Mouse (Mus musculus) urinary bladder, postnatal 14 days (tissue): ENCODE data around the gene Rasgrf1.
A peak's percentile ranks its signal among the peaks of the same experiment; 100 is the strongest.
"Not testable (repeated sequence)": the region's sequence is repeated elsewhere in the genome, so short reads cannot be mapped to it uniquely, and the experiment has no call there.

ENCODE experiments used
- DNase-seq: peaks from one replicate; pipeline ENCODE4 v3.0.0; 2021; ENCODE audit warnings: low spot score

Rasgrf1 gene

DNA sequence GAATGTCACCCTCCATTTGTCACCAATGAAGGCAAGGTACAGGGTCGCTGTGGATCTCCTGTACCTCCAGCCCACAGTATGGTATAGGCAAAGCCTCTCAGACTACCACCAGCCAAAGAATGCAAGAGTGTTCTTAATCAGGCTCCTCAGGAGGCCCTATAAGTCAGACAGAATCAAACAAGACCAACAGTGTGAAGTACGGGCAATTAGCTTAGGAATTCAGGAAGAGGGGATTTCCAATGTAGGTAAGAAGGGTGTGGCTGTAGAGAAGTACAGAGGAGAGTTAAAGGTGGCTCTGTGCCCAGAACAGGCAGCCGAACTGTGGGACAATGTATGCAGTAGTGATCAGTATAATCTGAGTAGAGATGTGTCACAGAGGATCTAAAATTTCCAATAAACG is 126.6 kb downstream of the Rasgrf1 start:
- no peak for DNase-seq

- no peak for DNase-seq
Observed at GRCm38 (mm10) chr9:90038535-90038934, 128.8 kb downstream of the Rasgrf1 start.

DNA sequence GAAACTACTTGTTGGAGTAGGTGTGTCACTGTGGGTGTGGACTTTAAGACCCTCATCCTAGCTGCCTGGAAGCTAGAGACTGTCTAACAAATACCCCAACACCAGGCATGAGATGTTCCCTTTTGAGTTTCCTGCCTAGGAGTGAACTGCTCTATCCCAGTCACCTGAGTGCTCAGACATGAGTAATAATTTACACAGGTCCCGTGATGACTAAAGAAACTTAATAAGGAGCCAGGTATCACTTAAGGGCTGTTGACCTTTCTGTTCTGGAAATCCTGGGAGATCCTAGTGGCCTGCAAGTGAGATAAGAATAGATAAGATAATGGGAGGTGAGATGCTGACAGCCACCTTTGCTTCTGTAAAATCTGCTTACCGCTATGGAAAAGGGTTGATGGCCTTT is 131.2 kb downstream of the Rasgrf1 start:
- no peak for DNase-seq

- DNase-seq, result no peak
Observed at GRCm38 (mm10) chr9:90041556-90041955, 131.8 kb downstream of the Rasgrf1 start.

- DNase-seq, result not testable (repeated sequence)
Observed at GRCm38 (mm10) chr9:90042906-90043305, 133.2 kb downstream of the Rasgrf1 start.

DNA sequence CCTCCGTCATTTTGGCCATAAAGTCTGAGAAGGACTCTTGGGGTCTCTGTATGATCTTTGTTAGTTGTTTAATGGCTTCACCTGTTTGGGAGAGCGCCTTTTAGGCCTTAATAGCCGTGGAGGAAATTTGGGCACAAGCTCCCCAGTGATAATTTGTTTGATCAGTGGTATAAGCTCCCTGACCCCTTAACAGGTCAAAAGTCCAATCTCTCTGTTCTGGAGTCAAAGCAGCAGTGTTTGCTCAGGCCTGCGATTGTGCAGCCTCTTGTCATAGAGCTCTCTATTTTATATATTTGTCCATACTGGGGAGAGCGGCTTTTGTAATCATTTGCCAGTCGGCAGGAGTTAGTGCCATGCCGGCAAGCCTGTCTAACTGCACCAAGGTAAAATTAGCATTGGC is 135.5 kb downstream of the Rasgrf1 start:
- no peak for DNase-seq

GRCm38 (mm10) chr9:90047937-90048627 is 138.4 kb downstream of the Rasgrf1 start:
- no peak for DNase-seq

GRCm38 (mm10) chr9:90053852-90054251 is 144.1 kb downstream of the Rasgrf1 start, which contains the start of gene Ctsh:
Gene Ctsh, plus strand, starts transcription at chr9:90054152.
- DNase-seq, result no peak

DNA sequence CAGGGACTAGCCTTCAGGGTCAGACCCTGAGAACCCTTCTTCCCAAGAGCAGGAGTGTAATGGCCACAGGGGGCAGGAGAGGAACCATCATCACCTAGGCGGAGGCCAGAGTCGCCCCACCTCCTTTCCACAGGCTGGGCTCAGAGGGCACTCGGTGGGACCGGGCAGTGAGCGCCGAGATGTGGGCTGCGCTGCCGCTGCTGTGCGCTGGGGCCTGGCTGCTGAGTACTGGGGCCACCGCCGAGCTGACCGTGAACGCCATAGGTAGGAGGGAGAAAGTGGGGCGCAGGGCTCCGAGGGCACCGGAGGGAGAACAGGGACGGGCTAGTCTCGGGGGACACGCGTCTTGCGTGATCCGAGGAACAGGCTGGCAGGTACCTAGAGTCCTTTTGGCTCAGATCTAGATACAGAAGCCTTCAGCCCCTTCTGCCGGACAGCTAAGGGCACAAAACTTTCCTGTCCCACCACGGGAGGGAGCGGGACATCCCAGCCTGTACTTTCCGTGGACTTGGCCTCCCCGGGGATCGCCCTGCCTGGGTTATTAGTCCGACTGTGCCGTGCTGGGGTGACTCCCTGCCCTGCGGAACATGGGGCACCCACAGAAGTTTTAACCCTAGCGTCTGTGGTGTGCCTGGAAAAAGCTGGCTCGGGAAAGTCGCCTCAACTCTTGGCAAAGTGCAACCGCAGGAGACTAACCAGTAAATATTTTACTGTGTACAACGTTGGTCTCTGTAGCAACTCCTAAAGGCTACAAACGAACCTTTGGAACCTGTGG is 144.8 kb downstream of the Rasgrf1 start:
- DNase-seq, result peak; percentile 79

DNA sequence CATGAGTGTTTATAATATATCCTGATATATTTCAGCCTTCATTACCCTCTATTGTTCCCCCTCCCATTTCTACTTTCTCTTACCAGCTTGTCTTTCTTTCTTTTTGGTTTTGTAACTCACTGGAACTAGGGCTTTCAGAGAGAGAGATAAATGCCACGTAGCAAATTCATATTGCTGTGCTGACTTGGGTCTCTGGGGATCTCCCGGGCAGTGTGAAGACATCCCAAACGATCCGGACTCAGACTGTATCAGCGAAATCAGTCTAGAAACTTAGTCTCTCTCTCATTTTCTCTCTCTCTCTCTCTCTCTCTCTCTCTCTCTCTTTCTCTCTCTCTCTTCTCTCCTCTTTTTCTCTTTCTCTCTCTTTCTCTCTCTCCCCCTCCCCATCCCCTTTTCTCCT is 145.7 kb downstream of the Rasgrf1 start:
- no peak for DNase-seq

DNA sequence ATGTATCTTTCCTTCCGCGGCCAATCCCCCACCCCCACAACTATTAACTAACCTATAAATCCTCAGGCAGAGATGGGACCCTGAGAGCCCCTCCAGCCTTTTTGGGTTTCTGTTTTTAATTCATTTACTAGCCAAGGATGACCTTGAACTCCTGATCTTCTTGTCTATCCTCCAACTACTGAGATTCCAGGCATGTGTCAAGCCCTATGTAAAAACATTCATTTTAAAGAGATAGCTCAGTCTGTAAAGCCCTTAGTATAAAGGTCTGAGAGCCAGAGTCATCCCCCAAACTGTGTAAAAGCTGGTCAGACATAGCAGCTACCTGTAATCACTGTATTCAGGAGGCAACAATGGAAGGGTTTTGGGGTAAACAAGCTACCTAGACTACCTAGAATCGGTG is 146.2 kb downstream of the Rasgrf1 start:
- DNase-seq, result no peak

DNA sequence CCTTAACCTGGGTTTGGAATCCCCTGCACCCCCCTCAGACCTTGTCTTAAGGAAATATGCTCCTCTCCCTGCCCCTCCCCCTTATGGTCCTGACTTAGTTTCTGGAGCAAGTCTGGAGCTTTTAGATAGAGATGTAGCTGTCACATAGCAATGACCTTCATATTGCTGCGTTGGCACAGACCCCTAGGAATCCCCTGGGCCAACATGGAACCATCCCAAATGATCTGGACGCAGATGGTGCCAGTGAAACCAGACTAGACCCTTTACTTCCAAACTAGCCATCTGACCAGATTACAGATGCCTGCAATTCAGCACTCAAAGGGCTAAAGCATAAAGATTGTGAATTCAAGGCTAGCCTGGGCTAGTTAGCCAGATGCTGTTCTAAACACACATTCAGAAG is 147.0 kb downstream of the Rasgrf1 start:
- DNase-seq, result no peak

GRCm38 (mm10) chr9:90059828-90060573 is 150.3 kb downstream of the Rasgrf1 start:
- no peak for DNase-seq

DNA sequence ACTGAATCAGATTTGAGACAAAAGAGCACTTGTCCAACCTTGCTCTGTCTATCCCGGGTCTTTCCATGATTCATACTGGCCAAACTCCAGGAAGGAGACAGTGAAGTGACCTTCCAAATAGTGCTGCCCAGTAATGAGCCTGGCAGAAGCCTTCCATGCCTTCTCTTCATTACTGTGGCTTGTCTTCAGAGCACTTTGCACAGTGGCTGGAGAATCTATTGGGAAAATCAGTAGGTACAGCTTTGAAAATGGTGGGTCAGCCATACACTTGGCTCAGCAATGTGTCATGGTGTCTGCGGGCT is 150.8 kb downstream of the Rasgrf1 start:
- DNase-seq, result no peak

DNA sequence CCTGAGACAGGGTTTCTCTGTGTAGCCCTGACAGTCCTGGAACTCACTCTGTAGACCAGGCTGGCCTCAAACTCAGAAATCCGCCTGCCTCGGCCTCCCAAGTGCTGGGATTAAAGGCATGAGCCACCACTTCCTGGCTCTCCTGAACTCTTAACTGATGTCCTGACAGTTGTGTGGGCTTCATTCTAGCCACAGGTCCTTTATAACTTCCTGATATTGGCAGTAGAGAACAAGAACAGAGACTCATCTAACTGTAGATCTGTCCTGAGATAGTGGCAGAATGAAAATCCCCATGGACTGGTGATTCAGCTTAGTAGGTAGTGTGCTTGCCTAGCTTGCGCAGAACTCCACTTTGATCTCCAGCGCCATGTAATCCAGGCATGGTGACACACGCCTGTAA is 151.2 kb downstream of the Rasgrf1 start:
- not testable (repeated sequence) for DNase-seq

GRCm38 (mm10) chr9:90067341-90067740 is 157.6 kb downstream of the Rasgrf1 start:
- DNase-seq, result no peak

DNA sequence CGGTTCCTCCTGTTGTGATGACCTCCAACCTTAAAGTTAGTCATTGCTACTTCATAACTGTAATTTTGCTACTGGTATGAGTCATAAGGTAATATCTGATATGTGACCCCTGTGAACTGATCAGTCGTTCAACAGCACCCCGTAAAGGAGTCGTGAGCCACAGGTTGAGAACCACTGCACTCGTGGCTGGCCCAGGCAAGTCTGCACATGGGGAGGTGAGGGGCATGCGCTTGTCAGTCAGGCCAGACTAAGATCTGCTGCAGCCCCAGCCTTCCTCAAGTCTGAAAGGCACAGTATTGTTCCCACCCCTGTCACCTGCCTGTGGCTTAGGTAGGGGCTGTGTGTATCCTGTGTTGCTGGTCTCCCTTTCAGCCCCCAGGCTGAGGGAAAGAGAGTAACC is 159.1 kb downstream of the Rasgrf1 start:
- DNase-seq, result peak; percentile 63

DNA sequence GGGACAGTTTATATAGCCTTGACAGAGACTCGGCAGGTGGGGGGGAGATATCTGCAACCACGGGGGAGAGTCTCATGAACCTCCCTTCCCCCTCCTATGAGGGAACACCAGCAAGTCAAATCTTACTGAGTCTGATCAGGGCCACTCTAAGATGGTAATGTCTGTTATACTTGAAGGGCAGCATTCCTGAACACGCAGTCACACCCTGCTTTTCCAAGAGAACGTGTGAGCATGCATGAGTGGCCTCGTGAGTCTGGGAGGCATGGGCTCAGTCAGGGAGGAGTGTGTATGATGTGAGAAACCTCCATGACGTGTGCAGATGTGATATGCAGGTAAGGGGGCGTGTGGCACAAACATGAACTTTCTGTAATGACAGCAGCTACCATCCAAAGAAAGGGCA is 159.8 kb downstream of the Rasgrf1 start:
- peak; percentile 76 for DNase-seq

DNA sequence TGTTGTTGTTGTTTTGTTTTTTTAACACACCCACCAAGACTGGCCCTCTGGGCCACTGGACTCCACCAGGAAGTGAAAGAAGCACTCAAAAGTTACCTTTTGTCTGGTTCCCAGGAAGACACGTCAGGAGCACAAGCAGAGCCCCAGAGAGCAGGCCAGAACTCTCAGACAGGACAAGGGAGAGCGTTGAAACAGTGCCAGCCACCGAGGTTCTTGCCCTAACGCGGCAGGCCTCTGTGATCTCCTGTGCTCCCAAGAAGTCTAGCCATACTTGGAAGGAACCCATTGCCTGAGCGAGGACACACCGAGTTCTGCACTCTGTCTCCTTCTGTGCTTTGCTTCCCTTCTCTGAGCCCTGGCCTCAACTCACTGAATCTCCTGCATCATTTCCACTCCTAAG is 160.5 kb downstream of the Rasgrf1 start:
- peak; percentile 52 for DNase-seq

DNA sequence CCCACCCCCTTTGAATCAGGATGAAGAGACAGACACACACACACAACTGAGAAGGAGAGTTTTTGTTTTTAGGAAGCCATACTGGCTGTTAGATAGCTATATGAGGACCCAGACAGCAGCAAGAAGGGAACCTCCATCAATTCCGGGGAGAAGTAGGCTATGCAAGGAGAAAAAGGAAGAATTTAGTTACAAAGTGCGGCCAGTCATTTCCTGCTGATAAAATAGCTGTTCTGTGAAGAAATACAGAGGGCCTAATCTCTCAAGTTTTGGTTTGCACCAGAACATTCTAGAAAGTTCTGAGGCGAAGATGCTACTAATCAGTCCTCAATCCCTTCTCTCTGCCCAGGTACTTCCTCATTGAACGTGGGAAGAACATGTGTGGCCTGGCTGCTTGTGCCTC is 165.6 kb downstream of the Rasgrf1 start:
- DNase-seq, result no peak

DNA sequence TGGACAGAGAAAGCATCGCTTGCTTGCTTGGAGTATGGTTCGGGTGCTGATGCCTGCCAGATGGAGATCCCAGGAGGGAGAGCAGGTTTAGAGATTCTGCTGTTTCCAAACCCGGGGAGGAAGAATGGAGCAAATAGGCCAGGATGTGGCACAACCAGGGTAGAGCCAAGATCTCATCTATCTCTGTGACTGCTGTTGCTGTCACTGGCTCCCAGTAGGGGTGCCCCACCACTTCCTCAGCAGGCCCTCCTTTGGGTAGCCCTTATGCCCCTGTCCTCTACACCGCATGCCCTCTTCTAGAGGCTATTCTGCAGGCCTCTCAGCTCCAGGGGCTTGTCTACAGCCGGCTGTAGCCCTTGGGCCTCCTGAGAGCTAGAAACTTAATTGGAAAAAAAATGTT is 166.4 kb downstream of the Rasgrf1 start:
- no peak for DNase-seq
